Mouse (Mus musculus) spleen, adult 12 weeks (tissue): ENCODE results near the gene 2310030G06Rik.

Experiments
- DNase-seq: peaks from one replicate; pipeline ENCODE4 v3.0.0; 2022; ENCODE audit warnings: low spot score

The 2310030G06Rik gene

DNA sequence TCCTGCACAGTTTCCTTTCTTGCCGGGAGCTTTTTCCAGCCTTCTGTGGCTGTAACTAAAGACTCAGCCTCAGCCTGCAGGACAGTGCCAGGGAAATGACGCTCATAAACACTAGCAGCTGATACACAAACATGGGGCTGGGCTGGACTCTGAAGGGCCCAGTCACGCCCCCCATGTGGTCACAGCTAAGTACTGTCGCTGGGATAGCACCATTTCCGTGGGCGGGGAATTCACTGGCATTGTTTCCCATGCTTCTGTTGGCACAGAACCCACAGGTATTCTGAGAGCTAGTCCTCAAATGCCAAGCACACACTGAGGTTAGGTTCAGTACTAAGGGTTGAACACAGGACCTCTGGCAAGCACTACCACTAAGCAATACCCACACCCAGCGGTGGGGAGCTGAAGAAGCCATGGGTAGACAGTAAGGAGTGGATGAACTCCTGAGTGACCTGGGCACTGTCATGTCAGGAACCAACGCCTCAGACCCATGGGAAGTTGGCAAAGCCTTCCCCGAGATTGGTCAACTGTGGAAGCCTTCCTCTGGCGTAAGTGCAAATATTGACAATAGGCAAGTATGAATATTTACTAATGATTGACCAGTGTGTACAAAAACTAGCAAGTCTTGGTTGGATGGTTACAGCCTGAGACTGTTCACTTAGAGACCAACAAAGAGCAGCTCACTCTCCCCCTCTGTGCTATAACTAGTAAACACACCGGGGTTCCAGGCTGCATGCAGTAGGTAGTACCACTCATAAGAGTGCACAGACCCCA is 45.2 kb downstream of the 2310030G06Rik start:
- DNase-seq, result no peak

GRCm38 (mm10) chr9:50698418-50699409 is 47.6 kb downstream of the 2310030G06Rik start:
- no peak for DNase-seq

- DNase-seq, result no peak
These were observed 48.7 kb downstream of the 2310030G06Rik start for GRCm38 (mm10) chr9:50697706-50698041.

DNA sequence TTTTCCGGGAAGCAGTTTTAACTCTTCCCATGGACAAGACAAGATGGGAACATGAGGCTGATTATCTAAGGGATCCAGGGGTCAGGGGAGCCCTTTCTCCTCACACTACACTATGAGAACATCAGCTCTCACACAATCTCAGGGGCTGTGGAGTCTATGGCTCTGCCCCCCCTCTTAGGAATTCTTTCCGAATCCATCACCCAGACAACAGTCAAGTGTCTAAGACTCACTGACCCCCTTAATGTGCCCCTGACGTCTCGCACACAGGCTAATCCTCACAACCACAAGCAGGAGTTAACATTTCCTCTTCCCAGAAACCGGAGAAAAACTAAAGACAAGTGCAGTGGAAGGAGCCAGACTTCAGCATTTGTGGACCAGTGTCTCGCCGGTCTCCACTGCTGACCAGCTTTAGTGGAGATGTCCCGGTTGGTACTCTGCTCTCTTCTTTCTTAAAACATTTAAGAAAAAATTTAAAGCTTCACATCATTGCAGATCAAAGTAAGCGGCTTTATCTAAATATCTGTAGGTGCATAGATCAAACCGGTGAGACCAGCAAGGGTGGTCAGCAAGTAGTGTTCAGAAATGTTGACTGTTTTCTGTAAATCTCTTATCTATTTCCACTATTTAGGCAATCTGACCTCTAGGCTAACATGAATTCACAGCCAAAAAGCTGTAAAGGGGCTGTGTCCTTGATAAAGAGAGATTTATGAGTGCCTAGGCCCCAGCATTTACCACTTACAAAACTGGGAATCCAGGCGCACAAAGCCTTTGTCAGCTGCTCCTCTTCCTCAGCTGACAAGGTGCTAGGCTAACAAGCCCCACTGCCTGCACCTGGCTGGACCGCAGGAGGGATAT is 49.3 kb downstream of the 2310030G06Rik start:
- DNase-seq, result no peak

GRCm38 (mm10) chr9:50695153-50695552 is 51.2 kb downstream of the 2310030G06Rik start:
- no peak for DNase-seq

GRCm38 (mm10) chr9:50693631-50694030 is 52.7 kb downstream of the 2310030G06Rik start:
- DNase-seq, result no peak

DNA sequence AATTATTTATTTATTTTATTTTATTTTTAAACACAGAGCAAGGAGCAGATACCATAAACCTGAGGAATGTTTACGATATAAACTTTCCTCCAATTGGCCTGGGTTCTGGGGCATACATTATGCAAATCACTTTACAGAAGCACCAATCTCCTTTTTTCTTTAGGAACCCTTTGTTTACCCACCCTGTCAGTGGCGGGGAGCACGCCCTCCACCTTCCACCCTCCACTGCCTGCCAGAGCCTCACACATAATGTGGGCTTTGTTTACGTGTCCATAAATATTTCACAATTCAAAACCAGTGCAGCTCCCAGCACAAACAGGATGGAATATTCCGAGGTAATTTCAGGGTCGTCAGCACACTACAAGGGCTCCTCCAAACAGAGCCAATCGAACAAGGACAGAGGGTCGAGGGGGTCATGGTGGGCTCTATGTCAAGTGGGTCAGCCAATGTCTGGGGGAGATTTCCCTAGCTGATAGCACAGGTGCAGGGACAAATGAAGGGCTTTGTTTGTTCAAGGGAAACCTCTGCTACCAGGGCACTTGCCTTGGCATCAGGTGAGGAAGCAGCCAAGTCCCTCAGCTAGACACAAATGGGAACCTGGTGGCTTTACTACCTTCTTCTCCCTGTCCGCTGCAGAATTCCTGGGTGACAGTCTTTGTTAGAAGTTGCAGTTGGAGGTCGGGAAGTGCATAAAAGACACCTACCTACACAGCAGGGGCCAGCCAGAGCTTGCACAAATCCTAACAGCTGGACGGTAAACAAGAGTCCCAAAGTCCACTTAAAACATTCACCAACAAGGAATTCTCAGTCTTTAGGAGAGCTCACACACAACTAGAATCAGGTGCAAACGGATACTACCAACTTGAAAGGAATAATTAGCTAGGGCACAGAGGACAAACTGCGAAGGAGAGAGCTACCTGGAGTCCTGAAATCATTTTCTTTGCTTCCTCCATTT is 53.4 kb downstream of the 2310030G06Rik start:
- DNase-seq, result no peak
